Mouse (Mus musculus): ENCODE data around the gene Syk. TPM values are rescaled to one million over a fixed set of nuclear protein-coding genes. Genes with fewer than 3 reads are reported as not detected.

Gene Syk
- polyA plus RNA-seq (2014; fragmentation: Nextera tagmentation; extraction: Ambion mirVana) = 10.1 and 10.7 TPM in 2 replicates

DNA sequence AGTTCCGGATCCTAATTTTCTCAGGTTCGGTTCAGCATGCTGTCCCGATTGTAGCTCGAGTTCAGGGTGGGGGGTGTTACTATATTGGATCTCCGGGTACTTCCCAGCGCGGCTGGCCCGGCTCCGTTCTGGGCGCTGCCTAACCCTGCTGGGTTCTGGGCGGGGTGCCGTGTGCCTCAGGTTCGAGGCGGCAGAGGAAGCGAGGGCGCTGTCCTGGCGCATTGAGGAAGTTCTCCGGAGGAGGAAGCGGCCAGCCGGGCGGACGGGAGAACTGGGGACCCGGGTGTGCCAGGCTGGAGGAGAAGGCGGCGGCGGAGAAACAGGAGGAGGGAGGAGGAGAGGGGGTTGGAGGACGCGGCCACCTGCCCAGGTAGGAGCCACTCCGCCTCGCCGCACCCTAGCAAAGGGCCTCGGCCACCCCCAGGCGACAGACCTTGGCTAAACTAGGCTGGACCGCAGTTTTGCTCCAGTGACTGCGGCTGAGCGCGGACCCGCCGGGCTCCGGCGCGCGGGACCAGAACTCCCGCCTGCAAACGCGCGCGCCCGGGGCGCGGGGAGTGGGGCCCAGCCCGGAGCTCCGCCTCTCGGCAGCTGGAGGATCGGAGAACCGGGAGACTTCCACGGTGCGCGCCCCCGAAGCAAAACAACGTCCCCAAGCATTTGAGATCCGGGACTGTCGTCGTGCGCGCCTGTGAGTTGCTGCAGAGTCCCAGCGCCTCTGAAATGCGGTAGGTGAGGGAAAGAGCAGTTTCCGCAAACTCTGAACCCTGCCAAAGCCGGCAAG, at the start of gene Syk:
Syk (plus strand) TSS at position 296 of the 784 bp plus-strand sequence.
- WGBS = under 1% methylated on average over 70 of the region's 70 CpGs
- Histone ChIP-seq H3K36me3 (ENCODE audit: control insufficient read depth, insufficient read depth, low read length) (no peaks in the 10 kb centered on the region), H3K27me3 (replicated peaks; ENCODE audit: control insufficient read depth, insufficient read depth, low read length) (0 out of 2 replicates have a peak, but pooled peaks cover 3% of the 10 kb centered on the region), H3K27ac (ENCODE audit: low read depth, low read length) (peak within 1 kb of the TSS; percentile 78), H3K9ac (ENCODE audit: low read depth, low read length) (peak within 1 kb of the TSS; percentile 72), H3K4me1 (replicated peaks; ENCODE audit: control insufficient read depth, insufficient read depth, low read length) (peaks cover 8% of the 10 kb centered on the region; the same call in 1 of the 2 replicates), H3K9me3 (ENCODE audit: control insufficient read depth, low read length) (no peaks in the 10 kb centered on the region), H3K4me3 (ENCODE audit: low read depth, low read length) (peak within 1 kb of the TSS; percentile 66), H3K4me2 (peak within 1 kb of the TSS; percentile 86)
- DNase-seq (ENCODE audit: low spot score) (peak; percentile 76), ATAC-seq (replicated peaks; ENCODE audit: low FRiP score) (peak; percentile 73)

GRCm38 (mm10) chr13:52533644-52534043, 49.3 kb upstream of the Syk start:
- Histone ChIP-seq H3K4me1 (replicated peaks; ENCODE audit: control insufficient read depth, insufficient read depth, low read length) (no peaks in the 10 kb centered on the region), H3K4me3 (ENCODE audit: low read depth, low read length) (no peak overlapping the region), H3K9me3 (ENCODE audit: control insufficient read depth, low read length) (no peaks in the 10 kb centered on the region), H3K27ac (ENCODE audit: low read depth, low read length) (no peak overlapping the region), H3K36me3 (ENCODE audit: control insufficient read depth, insufficient read depth, low read length) (no peaks in the 10 kb centered on the region), H3K4me2 (no peak overlapping the region), H3K27me3 (replicated peaks; ENCODE audit: control insufficient read depth, insufficient read depth, low read length) (peaks cover 18% of the 10 kb centered on the region), H3K9ac (ENCODE audit: low read depth, low read length) (no peak overlapping the region)
- 79% methylated on average over 5 of the region's 5 CpGs for WGBS
- no peak for DNase-seq (ENCODE audit: low spot score)
- ATAC-seq (replicated peaks; ENCODE audit: low FRiP score) = no peak

DNA sequence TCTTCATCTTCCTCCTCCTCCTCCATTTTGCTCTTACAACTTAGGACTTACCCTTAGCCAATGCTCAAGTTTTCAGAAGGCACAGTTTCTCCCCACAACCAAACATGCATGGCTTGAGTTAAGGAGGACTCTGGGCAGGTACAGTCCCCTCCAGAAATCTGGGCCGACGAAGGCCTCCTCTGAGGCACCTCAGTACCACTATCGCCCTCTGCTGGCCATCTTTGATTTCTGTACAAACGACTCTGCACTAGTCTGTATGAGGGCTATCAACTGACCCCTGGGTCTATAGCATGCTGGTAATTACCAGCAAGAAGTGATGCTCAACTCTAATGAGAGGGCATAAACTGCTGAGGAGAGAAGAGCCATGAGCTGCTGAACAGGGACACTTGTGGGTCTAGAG, 47.4 kb upstream of the Syk start:
- Histone ChIP-seq H3K27ac (ENCODE audit: low read depth, low read length) (no peak overlapping the region), H3K36me3 (ENCODE audit: control insufficient read depth, insufficient read depth, low read length) (no peaks in the 10 kb centered on the region), H3K4me2 (no peak overlapping the region), H3K9me3 (ENCODE audit: control insufficient read depth, low read length) (no peaks in the 10 kb centered on the region), H3K27me3 (replicated peaks; ENCODE audit: control insufficient read depth, insufficient read depth, low read length) (peaks cover 2% of the 10 kb centered on the region), H3K4me1 (replicated peaks; ENCODE audit: control insufficient read depth, insufficient read depth, low read length) (no peaks in the 10 kb centered on the region), H3K9ac (ENCODE audit: low read depth, low read length) (no peak overlapping the region), H3K4me3 (ENCODE audit: low read depth, low read length) (no peak overlapping the region)
- 13% methylated on average over 4 of the region's 4 CpGs for WGBS
- ATAC-seq (replicated peaks; ENCODE audit: low FRiP score) (no peak), DNase-seq (ENCODE audit: low spot score) (peak; percentile 43)

DNA sequence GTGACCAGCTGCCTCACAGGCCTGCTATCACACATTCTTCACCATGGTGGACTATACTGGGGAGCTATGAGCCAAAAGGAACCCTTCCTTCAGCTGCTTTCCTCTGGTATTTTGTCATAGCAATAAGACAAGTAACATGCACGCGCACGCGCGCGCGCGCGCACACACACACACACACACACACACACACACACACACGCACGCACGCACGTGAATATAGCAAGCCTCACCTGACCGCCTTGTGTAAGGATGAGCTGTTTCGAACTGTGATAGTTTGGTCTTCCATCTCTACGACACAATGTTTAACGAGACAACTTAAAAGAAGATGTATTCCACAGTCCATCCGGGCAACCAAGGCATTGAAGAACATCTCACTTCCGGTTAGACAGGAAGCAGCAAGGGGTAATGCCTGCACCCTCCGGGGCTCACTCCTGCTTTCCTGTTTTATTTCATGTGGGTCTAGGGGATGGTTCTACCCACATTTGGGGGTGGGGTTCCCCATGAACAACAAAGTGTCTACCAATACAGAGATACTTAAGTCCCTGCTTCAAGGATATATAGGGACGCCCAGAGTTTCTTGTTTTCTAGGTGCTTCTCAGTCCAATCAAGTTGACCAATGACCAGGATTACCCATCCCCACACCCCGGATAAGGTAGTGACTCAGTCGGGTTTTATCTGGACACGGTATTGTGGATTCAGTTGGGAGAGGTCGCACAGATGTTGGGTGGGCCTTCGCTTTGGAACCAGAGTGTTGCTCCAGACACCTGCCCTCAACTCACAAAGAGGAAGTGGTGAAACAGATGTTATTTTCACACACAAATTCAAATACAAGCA, 45.0 kb upstream of the Syk start:
- H3K36me3 ChIP-seq (ENCODE audit: control insufficient read depth, insufficient read depth, low read length) = no peaks in the 10 kb centered on the region
- H3K4me2 ChIP-seq = no peak overlapping the region
- H3K4me3 ChIP-seq (ENCODE audit: low read depth, low read length) = no peak overlapping the region
- no peak overlapping the region for H3K27ac ChIP-seq (ENCODE audit: low read depth, low read length)
- H3K9me3 ChIP-seq (ENCODE audit: control insufficient read depth, low read length) = no peaks in the 10 kb centered on the region
- no peaks in the 10 kb centered on the region for H3K27me3 ChIP-seq (replicated peaks; ENCODE audit: control insufficient read depth, insufficient read depth, low read length)
- DNase-seq (ENCODE audit: low spot score) (no peak), ATAC-seq (replicated peaks; ENCODE audit: low FRiP score) (no peak)
- no peaks in the 10 kb centered on the region for H3K4me1 ChIP-seq (replicated peaks; ENCODE audit: control insufficient read depth, insufficient read depth, low read length)
- H3K9ac ChIP-seq (ENCODE audit: low read depth, low read length) = no peak overlapping the region
- 89% methylated on average over 26 of the region's 26 CpGs for WGBS

GRCm38 (mm10) chr13:52538588-52539116, 44.3 kb upstream of the Syk start:
- no peak for ATAC-seq (replicated peaks; ENCODE audit: low FRiP score)
- no peak overlapping the region for H3K27ac ChIP-seq (ENCODE audit: low read depth, low read length)
- H3K36me3 ChIP-seq (ENCODE audit: control insufficient read depth, insufficient read depth, low read length) = no peaks in the 10 kb centered on the region
- H3K27me3 ChIP-seq (replicated peaks; ENCODE audit: control insufficient read depth, insufficient read depth, low read length) = no peaks in the 10 kb centered on the region
- H3K9ac ChIP-seq (ENCODE audit: low read depth, low read length) = no peak overlapping the region
- WGBS = 77% methylated on average over 9 of the region's 9 CpGs
- no peaks in the 10 kb centered on the region for H3K4me1 ChIP-seq (replicated peaks; ENCODE audit: control insufficient read depth, insufficient read depth, low read length)
- no peak for DNase-seq (ENCODE audit: low spot score)
- H3K4me3 ChIP-seq (ENCODE audit: low read depth, low read length) = no peak overlapping the region
- no peaks in the 10 kb centered on the region for H3K9me3 ChIP-seq (ENCODE audit: control insufficient read depth, low read length)
- H3K4me2 ChIP-seq = no peak overlapping the region

DNA sequence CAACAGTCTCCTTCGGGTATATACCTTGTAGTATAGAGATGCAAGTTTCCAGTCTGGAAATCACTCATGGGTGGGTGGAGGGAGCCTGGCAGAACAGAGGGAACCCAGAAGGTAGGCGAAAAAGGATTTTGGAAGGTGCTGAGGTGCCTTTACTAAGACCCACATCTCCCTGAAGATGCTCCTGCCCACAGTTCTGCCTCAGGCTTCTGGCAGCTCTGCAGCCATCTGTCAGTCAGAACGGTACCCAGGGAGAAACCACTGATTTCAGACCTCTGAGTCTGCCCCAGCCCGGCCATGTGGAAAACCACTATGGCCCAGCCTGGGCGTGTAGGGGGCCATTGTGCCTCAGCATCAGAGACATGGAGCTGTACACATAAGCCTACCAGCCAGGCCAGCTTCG, 43.5 kb upstream of the Syk start:
- H3K4me2 ChIP-seq = no peak overlapping the region
- no peak for ATAC-seq (replicated peaks; ENCODE audit: low FRiP score)
- H3K4me3 ChIP-seq (ENCODE audit: low read depth, low read length) = no peak overlapping the region
- no peaks in the 10 kb centered on the region for H3K27me3 ChIP-seq (replicated peaks; ENCODE audit: control insufficient read depth, insufficient read depth, low read length)
- no peak for DNase-seq (ENCODE audit: low spot score)
- H3K9ac ChIP-seq (ENCODE audit: low read depth, low read length) = no peak overlapping the region
- 76% methylated on average over 6 of the region's 6 CpGs for WGBS
- no peaks in the 10 kb centered on the region for H3K9me3 ChIP-seq (ENCODE audit: control insufficient read depth, low read length)
- H3K36me3 ChIP-seq (ENCODE audit: control insufficient read depth, insufficient read depth, low read length) = no peaks in the 10 kb centered on the region
- no peaks in the 10 kb centered on the region for H3K4me1 ChIP-seq (replicated peaks; ENCODE audit: control insufficient read depth, insufficient read depth, low read length)
- no peak overlapping the region for H3K27ac ChIP-seq (ENCODE audit: low read depth, low read length)

DNA sequence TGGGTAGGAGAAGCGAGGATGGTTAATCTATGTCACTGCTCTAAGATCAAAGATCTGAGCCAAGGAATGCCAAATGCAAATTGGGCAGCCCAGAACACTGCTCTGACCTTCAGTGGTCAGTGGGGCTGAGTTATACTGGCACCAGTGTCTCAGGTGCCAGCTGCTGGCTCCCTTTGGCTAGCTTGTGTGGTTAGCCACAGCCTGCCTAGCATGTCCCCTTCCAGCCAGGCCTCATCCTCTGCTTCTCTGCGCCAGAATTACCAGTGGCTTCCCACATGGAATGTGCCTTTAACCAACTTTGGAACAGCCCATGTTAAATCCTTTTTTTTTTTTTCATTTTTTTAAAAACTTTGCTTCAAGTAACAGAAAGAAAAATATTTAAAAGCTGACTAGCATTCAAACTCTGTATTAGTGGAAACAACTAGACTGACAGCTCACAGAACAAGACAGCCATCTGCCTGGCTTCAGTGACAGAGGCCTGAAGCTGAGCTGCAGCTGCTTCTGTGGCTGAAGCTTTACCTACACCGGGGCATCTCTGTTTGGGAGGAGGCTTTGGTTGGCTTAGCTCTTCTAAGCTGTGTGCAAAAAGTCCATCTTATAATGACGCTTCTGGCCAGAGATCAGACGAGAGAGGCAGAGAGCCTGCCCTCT, 41.5 kb upstream of the Syk start:
- 70% methylated on average over 5 of the region's 5 CpGs for WGBS
- H3K4me1 ChIP-seq (replicated peaks; ENCODE audit: control insufficient read depth, insufficient read depth, low read length) = no peaks in the 10 kb centered on the region
- no peaks in the 10 kb centered on the region for H3K27me3 ChIP-seq (replicated peaks; ENCODE audit: control insufficient read depth, insufficient read depth, low read length)
- no peaks in the 10 kb centered on the region for H3K9me3 ChIP-seq (ENCODE audit: control insufficient read depth, low read length)
- ATAC-seq (replicated peaks; ENCODE audit: low FRiP score) (no peak), DNase-seq (ENCODE audit: low spot score) (no peak)
- H3K27ac ChIP-seq (ENCODE audit: low read depth, low read length) = peak overlapping the region; percentile 33; the same call in 1 of the 2 replicates
- no peaks in the 10 kb centered on the region for H3K36me3 ChIP-seq (ENCODE audit: control insufficient read depth, insufficient read depth, low read length)
- no peak overlapping the region for H3K4me2 ChIP-seq
- no peak overlapping the region for H3K4me3 ChIP-seq (ENCODE audit: low read depth, low read length)
- no peak overlapping the region for H3K9ac ChIP-seq (ENCODE audit: low read depth, low read length)

DNA sequence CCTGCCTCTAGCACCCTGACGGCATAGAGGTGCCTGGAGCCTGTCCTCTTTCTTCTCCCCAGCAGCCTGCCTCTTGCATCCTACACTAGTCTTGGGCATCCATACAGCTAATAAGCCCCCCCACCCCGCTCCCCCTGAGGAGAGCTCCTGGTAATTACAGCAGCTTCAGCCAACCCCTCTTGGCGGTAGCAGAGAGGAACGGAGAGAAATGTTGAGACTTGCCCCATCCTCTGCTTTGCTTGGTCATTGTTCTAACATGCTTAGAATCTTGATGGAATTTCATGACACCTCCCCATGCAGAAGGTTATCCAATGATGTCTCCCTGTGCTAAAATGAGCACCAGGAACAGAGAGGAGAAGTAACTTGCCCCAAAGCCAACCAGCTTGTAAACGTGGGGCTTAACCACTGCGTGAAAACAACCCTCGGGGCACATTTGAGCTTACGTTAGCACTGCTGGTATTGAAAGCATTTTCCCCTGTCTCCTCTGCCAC, 40.9 kb upstream of the Syk start:
- Histone ChIP-seq H3K27me3 (replicated peaks; ENCODE audit: control insufficient read depth, insufficient read depth, low read length) (no peaks in the 10 kb centered on the region), H3K9ac (ENCODE audit: low read depth, low read length) (no peak overlapping the region), H3K9me3 (ENCODE audit: control insufficient read depth, low read length) (no peaks in the 10 kb centered on the region), H3K27ac (ENCODE audit: low read depth, low read length) (peak overlapping the region; percentile 33; the same call in 1 of the 2 replicates), H3K4me1 (replicated peaks; ENCODE audit: control insufficient read depth, insufficient read depth, low read length) (no peaks in the 10 kb centered on the region), H3K4me2 (no peak overlapping the region), H3K36me3 (ENCODE audit: control insufficient read depth, insufficient read depth, low read length) (no peaks in the 10 kb centered on the region), H3K4me3 (ENCODE audit: low read depth, low read length) (no peak overlapping the region)
- 60% methylated on average over 8 of the region's 8 CpGs for WGBS
- no peak for ATAC-seq (replicated peaks; ENCODE audit: low FRiP score)
- DNase-seq (ENCODE audit: low spot score) = no peak

All from liver, embryonic 11.5 days (tissue).